Mouse (Mus musculus): ENCODE measurements around the gene A730061H03Rik.

The A730061H03Rik gene

GRCm38 (mm10) chr14:55551347-55551746, 8.9 kb downstream of the A730061H03Rik start:
- DNase-seq (ENCODE audit: low spot score) = no peak

DNA sequence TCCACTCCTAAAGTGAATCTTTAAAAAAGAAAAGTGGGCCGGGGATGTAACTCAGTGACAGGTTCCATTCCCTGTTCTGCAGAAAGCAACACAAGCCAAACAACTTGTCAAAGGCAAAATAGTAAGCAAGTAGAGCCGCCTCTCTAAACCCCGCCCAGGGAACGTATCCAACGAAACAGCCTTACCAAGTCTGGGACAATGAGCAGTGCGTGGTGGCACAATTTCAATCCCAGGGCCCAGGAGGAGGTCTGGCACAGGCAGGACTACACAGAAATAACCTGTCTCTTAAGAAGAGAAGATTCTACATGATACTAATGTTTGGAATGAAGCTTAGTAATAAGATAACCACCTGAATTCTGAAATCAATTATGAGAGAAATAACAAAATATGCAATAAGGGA, 10.0 kb downstream of the A730061H03Rik start:
- no peak for DNase-seq (ENCODE audit: low spot score)

DNA sequence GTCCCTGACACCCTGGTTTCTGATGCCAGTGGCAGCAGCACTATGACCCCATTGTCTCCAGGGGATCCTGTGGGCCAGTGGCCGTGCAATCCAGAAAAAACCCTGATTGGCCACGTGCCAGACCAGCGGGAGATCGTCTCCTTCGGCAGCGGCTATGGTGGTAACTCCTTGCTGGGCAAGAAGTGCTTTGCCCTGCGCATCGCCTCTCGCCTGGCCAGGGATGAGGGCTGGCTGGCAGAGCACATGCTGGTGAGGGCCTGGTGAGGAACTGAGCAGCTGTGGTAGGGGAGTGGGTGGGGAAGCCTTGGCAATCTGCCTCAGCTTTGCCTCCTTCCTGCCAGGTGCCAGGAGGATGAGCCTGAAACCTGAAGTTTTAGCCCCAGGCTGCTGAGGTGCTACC, 15.9 kb downstream of the A730061H03Rik start:
- DNase-seq (ENCODE audit: low spot score) = peak; percentile 19

DNA sequence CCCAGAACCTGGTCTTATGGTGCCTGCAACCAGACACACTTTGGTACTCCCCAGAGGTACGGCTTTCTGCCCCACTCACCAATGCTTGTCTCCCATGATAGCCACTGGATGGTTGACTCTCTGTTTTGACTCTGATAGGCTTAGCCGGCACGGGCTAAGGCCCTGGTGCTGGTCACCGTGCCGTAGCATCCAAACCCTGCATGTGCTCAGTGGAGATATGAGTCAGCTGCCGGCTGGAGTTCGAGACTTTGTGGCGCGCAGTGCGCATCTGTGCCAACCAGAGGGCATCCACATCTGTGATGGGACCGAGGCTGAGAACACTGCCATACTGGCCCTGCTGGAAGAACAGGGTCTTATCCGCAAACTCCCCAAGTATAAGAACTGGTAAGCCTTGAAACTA, 17.9 kb downstream of the A730061H03Rik start:
- no peak for DNase-seq (ENCODE audit: low spot score)

DNA sequence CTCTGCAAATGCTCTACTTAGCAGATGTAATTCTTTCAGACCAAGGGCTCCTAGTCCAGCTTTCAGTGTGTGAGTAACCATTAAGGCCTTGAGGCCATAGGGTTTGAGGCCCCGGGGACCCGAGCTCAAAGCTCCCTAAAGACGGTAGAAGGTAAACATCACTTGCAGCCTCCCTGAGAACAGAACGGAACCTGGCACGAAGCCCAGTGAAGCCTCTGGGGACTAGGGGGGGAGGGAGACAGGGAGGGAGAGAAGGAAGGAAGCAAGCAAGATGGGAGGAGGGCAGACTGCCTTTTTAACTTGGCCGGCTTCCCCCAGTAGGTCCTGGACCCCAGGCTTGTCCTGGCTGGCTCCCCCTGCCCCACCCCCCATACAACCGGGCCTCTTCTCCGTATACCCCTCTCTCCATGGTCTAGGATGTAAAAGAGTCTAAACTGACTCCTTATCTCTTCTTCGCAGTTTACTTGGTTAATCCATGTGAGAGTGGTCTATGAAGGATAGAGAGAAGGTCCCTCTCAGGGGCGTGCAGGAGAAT, 19.4 kb downstream of the A730061H03Rik start:
- peak; percentile 82 for DNase-seq (ENCODE audit: low spot score)

DNA sequence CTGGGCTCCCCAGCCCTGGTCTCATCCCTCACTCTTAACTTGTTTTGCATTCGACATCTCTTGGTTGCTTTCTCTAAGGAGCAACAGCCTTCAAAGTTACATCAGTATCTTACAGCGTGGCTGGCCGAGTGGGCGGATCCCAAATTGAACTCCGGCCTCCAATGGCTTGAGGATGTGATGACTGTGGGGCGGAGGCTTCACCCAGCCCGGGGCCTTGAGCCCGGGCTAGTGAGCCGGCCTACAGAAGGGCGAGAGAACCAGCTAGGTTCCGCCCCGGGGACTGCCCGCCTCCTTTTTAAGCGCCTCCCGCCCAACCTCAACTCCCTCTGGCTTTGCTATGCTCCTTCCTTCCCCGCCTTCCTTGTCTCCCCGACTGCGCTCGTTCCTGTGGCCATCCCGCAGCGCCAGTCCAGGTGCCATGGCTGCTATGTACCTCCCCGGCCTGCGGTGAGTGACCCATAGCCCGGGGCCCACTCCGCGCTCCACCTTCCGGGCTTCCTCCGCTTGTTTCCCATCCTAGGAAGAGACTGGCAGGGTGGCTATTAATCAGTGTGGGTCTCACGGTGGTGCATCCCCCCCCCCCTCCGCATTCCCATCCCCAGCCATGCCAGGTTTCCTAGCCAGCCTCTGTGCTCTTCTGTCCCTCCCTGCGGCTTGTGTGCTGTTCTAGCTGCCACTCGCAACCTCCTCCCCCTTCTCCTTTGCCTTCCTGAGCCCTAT, 20.0 kb downstream of the A730061H03Rik start, which contains the start of gene Pck2:
Gene Pck2, plus strand, starts transcription at position 200 of the 720 bp plus-strand sequence.
- peak; percentile 90 for DNase-seq (ENCODE audit: low spot score)

GRCm38 (mm10) chr14:55536116-55536745, 24.0 kb downstream of the A730061H03Rik start:
- peak; percentile 37 for DNase-seq (ENCODE audit: low spot score)

DNA sequence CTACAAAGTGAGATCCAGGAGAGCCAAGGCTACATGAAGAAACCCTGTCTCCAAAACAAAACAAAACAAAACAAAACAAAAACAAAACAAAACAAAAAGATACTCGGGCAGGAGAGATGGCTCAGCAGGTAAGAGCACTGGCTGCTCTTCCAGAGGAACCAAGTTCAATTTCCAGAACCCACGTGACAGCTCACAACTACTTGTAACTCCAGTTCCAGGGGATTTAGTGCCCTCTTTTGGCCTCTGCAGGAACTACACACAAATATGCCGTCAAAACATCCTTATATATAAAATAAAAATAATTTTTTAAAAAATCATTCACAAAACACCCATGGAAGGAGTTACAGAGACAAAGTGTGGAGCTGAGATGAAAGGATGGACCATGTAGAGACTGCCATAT, 32.3 kb downstream of the A730061H03Rik start:
- no peak for DNase-seq (ENCODE audit: low spot score)

GRCm38 (mm10) chr14:55526674-55527073, 33.5 kb downstream of the A730061H03Rik start:
- DNase-seq (ENCODE audit: low spot score) = no peak

- no peak for DNase-seq (ENCODE audit: low spot score)
Observed at GRCm38 (mm10) chr14:55524785-55525184, 35.4 kb downstream of the A730061H03Rik start, which contains the start of gene Nrl. TSS of gene Nrl (minus strand) at chr14:55524981.

- DNase-seq (ENCODE audit: low spot score) = no peak
Observed at GRCm38 (mm10) chr14:55524062-55524461, 36.1 kb downstream of the A730061H03Rik start.

- DNase-seq (ENCODE audit: low spot score) = no peak
Observed at GRCm38 (mm10) chr14:55520451-55521361, 39.5 kb downstream of the A730061H03Rik start.

DNA sequence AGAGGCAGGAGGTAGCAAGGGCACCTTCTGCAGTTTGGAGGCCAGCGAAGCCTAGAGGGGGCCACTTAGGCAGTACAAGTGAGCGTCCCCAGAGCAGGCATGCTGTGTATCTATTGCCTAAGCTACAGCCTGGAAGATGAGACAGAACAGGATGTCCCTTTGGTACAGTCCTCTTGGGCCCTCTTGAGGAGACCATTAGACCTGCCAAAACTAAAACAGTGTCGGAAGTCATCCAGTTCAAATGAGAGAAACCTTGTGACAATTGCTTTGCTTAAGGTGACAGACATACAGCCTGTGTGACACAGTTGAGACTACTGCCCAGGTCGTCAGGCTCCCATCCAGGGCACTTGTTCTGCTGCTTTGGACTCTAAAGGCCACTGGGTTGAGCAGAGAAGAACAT, 40.6 kb downstream of the A730061H03Rik start:
- no peak for DNase-seq (ENCODE audit: low spot score)

- DNase-seq (ENCODE audit: low spot score) = no peak
Observed at GRCm38 (mm10) chr14:55518897-55519296, 41.3 kb downstream of the A730061H03Rik start.

DNA sequence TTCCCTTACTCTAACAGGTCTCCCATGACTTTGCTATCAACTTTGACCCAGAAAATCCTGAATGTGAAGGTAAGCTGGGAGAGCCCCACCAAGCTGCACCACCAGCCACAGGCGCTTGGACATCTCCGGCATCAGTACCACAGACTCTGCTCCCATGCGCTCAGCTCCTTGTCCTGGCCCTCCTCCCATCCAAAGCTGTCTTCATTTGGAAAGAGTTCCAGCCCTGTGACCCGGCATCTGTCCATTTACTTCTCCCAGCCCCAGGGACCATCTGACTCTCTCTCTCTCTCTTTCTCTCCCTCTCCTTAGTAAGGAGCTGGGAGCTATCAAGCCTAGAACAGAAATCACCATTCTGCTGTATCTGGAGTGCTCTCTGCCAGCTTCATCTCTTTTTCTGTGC, 44.4 kb downstream of the A730061H03Rik start:
- no peak for DNase-seq (ENCODE audit: low spot score)

GRCm38 (mm10) chr14:55513927-55514326, 46.3 kb downstream of the A730061H03Rik start:
- no peak for DNase-seq (ENCODE audit: low spot score)

DNA sequence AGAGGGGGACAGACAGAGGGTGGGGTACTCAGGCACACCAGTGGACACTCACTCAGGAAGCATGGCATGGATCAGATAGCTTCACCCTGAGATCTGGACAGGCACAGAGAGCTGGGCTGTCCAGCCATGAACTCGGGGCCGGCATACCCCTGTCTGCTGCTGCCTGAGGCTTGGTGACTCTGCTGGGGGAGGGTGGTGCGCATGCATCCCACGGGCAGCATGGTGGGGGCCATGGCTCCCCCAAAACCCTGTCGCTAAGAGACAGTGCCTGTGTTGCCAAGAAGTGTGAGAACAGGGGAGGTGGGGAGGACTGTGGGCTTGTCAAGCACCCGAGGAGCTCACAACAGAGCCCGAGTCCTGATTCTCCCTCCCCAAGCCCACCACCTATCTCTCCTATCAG, 49.2 kb downstream of the A730061H03Rik start:
- no peak for DNase-seq (ENCODE audit: low spot score)

GRCm38 (mm10) chr14:55510125-55510731, 50.0 kb downstream of the A730061H03Rik start, which contains the start of gene Cpne6:
TSS of gene Cpne6 (plus strand) at chr14:55510445.
- no peak for DNase-seq (ENCODE audit: low spot score)
